Mouse (Mus musculus): Measurements from ENCODE around the gene Atf7ip. TPM values are rescaled to one million over a fixed set of nuclear protein-coding genes. Genes with fewer than 3 reads are reported as not detected.

Gene Atf7ip
- polyA plus RNA-seq, 1 experiment from 2014 or later = 43.4 TPM

DNA sequence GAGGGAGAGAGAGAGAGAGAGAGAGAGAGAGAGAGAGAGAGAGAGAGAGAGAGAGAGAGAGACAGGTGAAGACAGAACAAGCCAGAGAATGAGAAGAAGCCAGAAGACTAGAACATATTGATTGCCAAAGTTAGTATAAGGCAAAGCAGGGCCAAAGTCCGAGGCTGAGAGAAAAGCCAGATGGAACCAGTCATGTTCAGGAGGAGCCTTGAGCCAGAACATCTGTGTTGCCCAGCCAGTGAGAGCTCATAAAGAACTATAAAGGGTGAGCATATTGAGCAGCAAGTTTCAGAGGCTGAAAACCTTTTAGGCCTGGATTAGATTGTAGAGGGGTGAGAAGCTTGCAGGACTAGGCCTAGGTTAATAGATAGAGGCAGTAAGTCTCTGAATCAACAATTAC lies 28.1 kb upstream of the Atf7ip start:
- WGBS = 85% methylated on average over 1 of the region's 1 CpGs
- DNase-seq (ENCODE audit: low spot score, missing footprints) = no peak
- ATAC-seq (ENCODE audit: low FRiP score) = no peak

GRCm38 (mm10) chr6:136483531-136483930 lies 22.4 kb upstream of the Atf7ip start:
- no peaks in the 10 kb centered on the region for H3K36me3 ChIP-seq (ENCODE audit: control insufficient read depth, insufficient read depth, low read length)
- H3K27ac ChIP-seq (ENCODE audit: low read depth, low read length) = no peak overlapping the region
- H3K9ac ChIP-seq (ENCODE audit: low read length) = no peak overlapping the region
- DNase-seq (ENCODE audit: low spot score, missing footprints) (no peak), ATAC-seq (ENCODE audit: low FRiP score) (no peak)
- H3K27me3 ChIP-seq (ENCODE audit: control insufficient read depth, insufficient read depth, low read length) = no peaks in the 10 kb centered on the region
- H3K4me1 ChIP-seq (ENCODE audit: control insufficient read depth, insufficient read depth, low read length) = no peaks in the 10 kb centered on the region
- H3K9me3 ChIP-seq (ENCODE audit: control insufficient read depth, low read length) = peaks cover 2% of the 10 kb centered on the region; the same call in 1 of the 2 replicates
- H3K4me3 ChIP-seq (ENCODE audit: low read depth, low read length) = no peak overlapping the region
- no peak overlapping the region for H3K4me2 ChIP-seq
- 78% methylated on average over 2 of the region's 2 CpGs for WGBS

More for the DNA sequence above, 28.1 kb upstream of the Atf7ip start:
- Histone ChIP-seq H3K4me3 (ENCODE audit: low read depth, low read length) (no peak overlapping the region), H3K4me2 (no peak overlapping the region), H3K9me3 (ENCODE audit: control insufficient read depth, low read length) (no peaks in the 10 kb centered on the region), H3K27ac (ENCODE audit: low read depth, low read length) (no peak overlapping the region), H3K4me1 (ENCODE audit: control insufficient read depth, insufficient read depth, low read length) (peaks cover 10% of the 10 kb centered on the region), H3K9ac (ENCODE audit: low read length) (no peak overlapping the region), H3K36me3 (ENCODE audit: control insufficient read depth, insufficient read depth, low read length) (no peaks in the 10 kb centered on the region), H3K27me3 (ENCODE audit: control insufficient read depth, insufficient read depth, low read length) (no peaks in the 10 kb centered on the region)

GRCm38 (mm10) chr6:136484093-136484492 lies 21.9 kb upstream of the Atf7ip start:
- no peaks in the 10 kb centered on the region for H3K4me1 ChIP-seq (ENCODE audit: control insufficient read depth, insufficient read depth, low read length)
- H3K27ac ChIP-seq (ENCODE audit: low read depth, low read length) = no peak overlapping the region
- H3K27me3 ChIP-seq (ENCODE audit: control insufficient read depth, insufficient read depth, low read length) = no peaks in the 10 kb centered on the region
- no peak for ATAC-seq (ENCODE audit: low FRiP score)
- no peaks in the 10 kb centered on the region for H3K36me3 ChIP-seq (ENCODE audit: control insufficient read depth, insufficient read depth, low read length)
- H3K9ac ChIP-seq (ENCODE audit: low read length) = no peak overlapping the region
- no peak overlapping the region for H3K4me3 ChIP-seq (ENCODE audit: low read depth, low read length)
- 86% methylated on average over 3 of the region's 3 CpGs for WGBS
- no peak overlapping the region for H3K4me2 ChIP-seq
- no peak for DNase-seq (ENCODE audit: low spot score, missing footprints)
- H3K9me3 ChIP-seq (ENCODE audit: control insufficient read depth, low read length) = peaks cover 2% of the 10 kb centered on the region; the same call in 1 of the 2 replicates

DNA sequence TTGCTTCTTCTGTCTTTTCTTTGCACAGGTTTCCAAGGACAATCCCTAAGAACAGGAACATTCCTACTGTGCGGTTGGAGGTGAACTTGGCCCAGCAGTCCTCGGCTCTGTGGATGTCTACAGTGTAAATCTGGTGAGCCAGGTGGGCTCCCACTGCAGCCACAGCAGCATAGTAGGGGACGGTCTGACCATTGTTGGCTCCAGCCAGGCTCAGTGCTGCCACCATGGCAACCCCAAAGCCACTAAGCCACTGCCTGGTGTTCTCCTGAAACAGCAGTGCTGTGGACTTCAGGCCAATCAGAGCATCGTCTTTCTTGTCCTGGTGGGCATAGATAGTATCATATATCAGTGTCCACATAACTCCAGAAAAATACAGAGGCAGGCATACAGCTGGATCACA lies 19.8 kb upstream of the Atf7ip start:
- Histone ChIP-seq H3K9me3 (ENCODE audit: control insufficient read depth, low read length) (peaks cover 2% of the 10 kb centered on the region; the same call in 1 of the 2 replicates), H3K27me3 (ENCODE audit: control insufficient read depth, insufficient read depth, low read length) (no peaks in the 10 kb centered on the region), H3K27ac (ENCODE audit: low read depth, low read length) (no peak overlapping the region), H3K4me3 (ENCODE audit: low read depth, low read length) (no peak overlapping the region), H3K4me1 (ENCODE audit: control insufficient read depth, insufficient read depth, low read length) (no peaks in the 10 kb centered on the region), H3K4me2 (no peak overlapping the region), H3K36me3 (ENCODE audit: control insufficient read depth, insufficient read depth, low read length) (no peaks in the 10 kb centered on the region), H3K9ac (ENCODE audit: low read length) (no peak overlapping the region)
- DNase-seq (ENCODE audit: low spot score, missing footprints) (no peak), ATAC-seq (ENCODE audit: low FRiP score) (peak; percentile 71; the same call in 1 of the 2 replicates)
- WGBS = 60% methylated on average over 4 of the region's 4 CpGs

- Histone ChIP-seq H3K4me1 (ENCODE audit: control insufficient read depth, insufficient read depth, low read length) (no peaks in the 10 kb centered on the region), H3K4me3 (ENCODE audit: low read depth, low read length) (no peak overlapping the region), H3K9ac (ENCODE audit: low read length) (no peak overlapping the region), H3K36me3 (ENCODE audit: control insufficient read depth, insufficient read depth, low read length) (no peaks in the 10 kb centered on the region), H3K27me3 (ENCODE audit: control insufficient read depth, insufficient read depth, low read length) (no peaks in the 10 kb centered on the region), H3K4me2 (peak overlapping the region; percentile 24), H3K9me3 (ENCODE audit: control insufficient read depth, low read length) (peaks cover 2% of the 10 kb centered on the region; the same call in 1 of the 2 replicates), H3K27ac (ENCODE audit: low read depth, low read length) (no peak overlapping the region)
- no peak for DNase-seq (ENCODE audit: low spot score, missing footprints)
- ATAC-seq (ENCODE audit: low FRiP score) = peak; percentile 64; the same call in 1 of the 2 replicates
- 49% methylated on average over 36 of the region's 36 CpGs for WGBS
These were observed 19.0 kb upstream of the Atf7ip start for GRCm38 (mm10) chr6:136486801-136487553.

DNA sequence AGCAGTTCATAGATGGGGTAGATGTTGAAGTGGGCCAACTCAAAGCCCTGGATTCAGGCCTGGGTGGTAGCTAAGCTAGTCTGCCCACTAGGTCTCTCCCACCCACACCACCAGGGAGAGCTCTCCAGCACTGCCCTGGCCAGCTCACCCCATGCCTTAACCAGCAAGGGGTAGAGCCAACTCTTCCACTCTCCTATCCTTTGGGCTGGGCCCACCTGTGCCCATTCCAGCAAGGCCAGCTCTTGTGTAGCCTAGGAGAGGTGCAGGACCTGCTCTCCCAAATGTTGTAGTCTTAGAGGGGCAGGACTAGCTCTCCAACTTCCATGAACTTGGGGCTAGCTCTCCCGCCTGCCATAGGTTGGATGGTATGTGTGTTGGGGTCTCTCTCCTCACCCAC lies 18.4 kb upstream of the Atf7ip start:
- 93% methylated on average over 1 of the region's 1 CpGs for WGBS
- no peaks in the 10 kb centered on the region for H3K4me1 ChIP-seq (ENCODE audit: control insufficient read depth, insufficient read depth, low read length)
- H3K4me2 ChIP-seq = no peak overlapping the region
- no peak overlapping the region for H3K27ac ChIP-seq (ENCODE audit: low read depth, low read length)
- no peaks in the 10 kb centered on the region for H3K36me3 ChIP-seq (ENCODE audit: control insufficient read depth, insufficient read depth, low read length)
- DNase-seq (ENCODE audit: low spot score, missing footprints) (no peak), ATAC-seq (ENCODE audit: low FRiP score) (no peak)
- H3K27me3 ChIP-seq (ENCODE audit: control insufficient read depth, insufficient read depth, low read length) = no peaks in the 10 kb centered on the region
- H3K4me3 ChIP-seq (ENCODE audit: low read depth, low read length) = no peak overlapping the region
- H3K9me3 ChIP-seq (ENCODE audit: control insufficient read depth, low read length) = peaks cover 2% of the 10 kb centered on the region; the same call in 1 of the 2 replicates
- no peak overlapping the region for H3K9ac ChIP-seq (ENCODE audit: low read length)

- ATAC-seq (ENCODE audit: low FRiP score) = no peak
- no peaks in the 10 kb centered on the region for H3K4me1 ChIP-seq (ENCODE audit: control insufficient read depth, insufficient read depth, low read length)
- no peaks in the 10 kb centered on the region for H3K9me3 ChIP-seq (ENCODE audit: control insufficient read depth, low read length)
- no peak overlapping the region for H3K27ac ChIP-seq (ENCODE audit: low read depth, low read length)
- H3K27me3 ChIP-seq (ENCODE audit: control insufficient read depth, insufficient read depth, low read length) = no peaks in the 10 kb centered on the region
- H3K9ac ChIP-seq (ENCODE audit: low read length) = no peak overlapping the region
- H3K4me3 ChIP-seq (ENCODE audit: low read depth, low read length) = no peak overlapping the region
- 73% methylated on average over 3 of the region's 3 CpGs for WGBS
- DNase-seq (ENCODE audit: low spot score, missing footprints) = no peak
- no peak overlapping the region for H3K4me2 ChIP-seq
- H3K36me3 ChIP-seq (ENCODE audit: control insufficient read depth, insufficient read depth, low read length) = no peaks in the 10 kb centered on the region
These were observed 16.1 kb upstream of the Atf7ip start for GRCm38 (mm10) chr6:136489899-136490298.

GRCm38 (mm10) chr6:136490516-136491475 lies 15.2 kb upstream of the Atf7ip start:
- Histone ChIP-seq H3K27me3 (ENCODE audit: control insufficient read depth, insufficient read depth, low read length) (no peaks in the 10 kb centered on the region), H3K4me1 (ENCODE audit: control insufficient read depth, insufficient read depth, low read length) (no peaks in the 10 kb centered on the region), H3K4me3 (ENCODE audit: low read depth, low read length) (no peak overlapping the region), H3K27ac (ENCODE audit: low read depth, low read length) (no peak overlapping the region), H3K36me3 (ENCODE audit: control insufficient read depth, insufficient read depth, low read length) (no peaks in the 10 kb centered on the region), H3K4me2 (no peak overlapping the region), H3K9ac (ENCODE audit: low read length) (no peak overlapping the region), H3K9me3 (ENCODE audit: control insufficient read depth, low read length) (no peaks in the 10 kb centered on the region)
- ATAC-seq (ENCODE audit: low FRiP score) (no peak), DNase-seq (ENCODE audit: low spot score, missing footprints) (no peak)
- 72% methylated on average over 6 of the region's 6 CpGs for WGBS

GRCm38 (mm10) chr6:136491631-136492030 lies 14.3 kb upstream of the Atf7ip start:
- Histone ChIP-seq H3K27ac (ENCODE audit: low read depth, low read length) (no peak overlapping the region), H3K36me3 (ENCODE audit: control insufficient read depth, insufficient read depth, low read length) (no peaks in the 10 kb centered on the region), H3K9me3 (ENCODE audit: control insufficient read depth, low read length) (no peaks in the 10 kb centered on the region), H3K9ac (ENCODE audit: low read length) (no peak overlapping the region), H3K4me3 (ENCODE audit: low read depth, low read length) (no peak overlapping the region), H3K4me1 (ENCODE audit: control insufficient read depth, insufficient read depth, low read length) (no peaks in the 10 kb centered on the region), H3K4me2 (no peak overlapping the region), H3K27me3 (ENCODE audit: control insufficient read depth, insufficient read depth, low read length) (no peaks in the 10 kb centered on the region)
- ATAC-seq (ENCODE audit: low FRiP score) (no peak), DNase-seq (ENCODE audit: low spot score, missing footprints) (no peak)
- WGBS = 95% methylated on average over 5 of the region's 5 CpGs
